Mouse (Mus musculus): ENCODE measurements around the gene Slc37a1. TPM values are rescaled to one million over a fixed set of nuclear protein-coding genes. Genes with fewer than 3 reads are reported as not detected.

Slc37a1 gene
- total and polyA plus RNA-seq, 3 experiments, result 7.3 to 19.7 (median 9.1) TPM

GRCm38 (mm10) chr17:31325451-31326219, 39.0 kb downstream of the Slc37a1 start:
- intact Hi-C loops (cut with DNase I), result no loop called here
- no peak overlapping the region for H3K4me3 ChIP-seq
- H3K4me1 ChIP-seq (ENCODE audit: control insufficient read depth, insufficient read depth, low read length), result no peaks in the 10 kb centered on the region
- no peaks in the 10 kb centered on the region for H3K79me2 ChIP-seq (replicated peaks; ENCODE audit: control insufficient read depth, insufficient read depth, low read length)
- H3K27ac ChIP-seq, result no peak overlapping the region
- no peak overlapping the region for H3K9ac ChIP-seq (ENCODE audit: low read depth, low read length)
- H3K27me3 ChIP-seq (ENCODE audit: control insufficient read depth, insufficient read depth, low read length), result no peaks in the 10 kb centered on the region
- 68% methylated on average over 13 of the region's 13 CpGs for WGBS
- no peaks in the 10 kb centered on the region for H3K36me3 ChIP-seq (ENCODE audit: control insufficient read depth, insufficient read depth, low read length)
- TF ChIP-seq EP300 (IDR thresholded peaks at IDR 0.05; ENCODE audit: insufficient read depth, low read depth, low read length) (no peak), POLR2A (IDR thresholded peaks at IDR 0.05; ENCODE audit: insufficient read depth, low read depth, low read length) (no peak), CTCF (IDR thresholded peaks at IDR 0.05) (peak; percentile 65)
- no peak for DNase-seq

DNA sequence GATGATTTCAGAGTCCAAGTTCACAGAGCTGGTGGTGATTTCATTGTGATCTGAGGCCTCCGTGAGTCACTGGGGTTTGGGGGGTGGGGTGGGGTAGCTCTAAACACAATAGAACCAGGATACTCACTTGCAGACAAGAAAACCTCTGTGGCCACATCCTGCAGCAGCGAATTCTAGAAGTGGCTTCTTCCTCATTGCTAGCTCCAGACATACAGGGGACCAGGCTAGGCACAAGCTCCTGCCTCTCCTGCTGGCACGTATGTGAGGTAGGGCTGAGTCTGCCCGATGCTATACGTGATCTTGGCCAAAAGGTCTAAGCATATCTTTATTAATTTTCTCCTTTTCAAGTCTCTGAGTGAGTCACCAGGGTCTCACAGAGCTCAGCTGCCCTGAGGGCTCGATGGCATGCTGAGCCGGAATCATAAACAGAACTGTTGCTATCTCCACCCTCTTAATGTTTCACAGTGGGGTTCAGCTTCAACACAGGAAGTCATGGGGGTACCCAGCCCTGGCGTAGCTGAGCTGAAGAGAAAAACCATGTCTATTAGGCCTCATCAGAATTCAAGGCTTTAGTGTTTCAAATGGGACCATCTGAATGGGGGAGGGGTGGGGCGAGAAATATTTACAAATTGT, 39.7 kb downstream of the Slc37a1 start:
- no peak overlapping the region for H3K27ac ChIP-seq
- WGBS, result 58% methylated on average over 9 of the region's 9 CpGs

GRCm38 (mm10) chr17:31328466-31328865, 41.9 kb downstream of the Slc37a1 start:
- no peaks in the 10 kb centered on the region for H3K4me1 ChIP-seq (ENCODE audit: control insufficient read depth, insufficient read depth, low read length)
- no peak overlapping the region for H3K27ac ChIP-seq
- H3K36me3 ChIP-seq (ENCODE audit: control insufficient read depth, insufficient read depth, low read length), result no peaks in the 10 kb centered on the region
- H3K79me2 ChIP-seq (replicated peaks; ENCODE audit: control insufficient read depth, insufficient read depth, low read length), result no peaks in the 10 kb centered on the region
- DNase-seq, result no peak
- no peaks in the 10 kb centered on the region for H3K27me3 ChIP-seq (ENCODE audit: control insufficient read depth, insufficient read depth, low read length)
- no peak for TF ChIP-seq EP300 (IDR thresholded peaks at IDR 0.05; ENCODE audit: insufficient read depth, low read depth, low read length)
- TF ChIP-seq CTCF (IDR thresholded peaks at IDR 0.05), result peak; percentile 37
- no peak for TF ChIP-seq POLR2A (IDR thresholded peaks at IDR 0.05; ENCODE audit: insufficient read depth, low read depth, low read length)
- WGBS, result 71% methylated on average over 4 of the region's 4 CpGs
- no peak overlapping the region for H3K4me3 ChIP-seq
- intact Hi-C loops (cut with DNase I), result no loop called here
- no peak overlapping the region for H3K9ac ChIP-seq (ENCODE audit: low read depth, low read length)

More for the DNA sequence above, 39.7 kb downstream of the Slc37a1 start:
- H3K27me3 ChIP-seq (ENCODE audit: control insufficient read depth, insufficient read depth, low read length), result no peaks in the 10 kb centered on the region
- no peak for DNase-seq
- TF ChIP-seq EP300 (IDR thresholded peaks at IDR 0.05; ENCODE audit: insufficient read depth, low read depth, low read length) (no peak), POLR2A (IDR thresholded peaks at IDR 0.05; ENCODE audit: insufficient read depth, low read depth, low read length) (no peak), CTCF (IDR thresholded peaks at IDR 0.05) (no peak)
- H3K36me3 ChIP-seq (ENCODE audit: control insufficient read depth, insufficient read depth, low read length), result no peaks in the 10 kb centered on the region
- no peak overlapping the region for H3K9ac ChIP-seq (ENCODE audit: low read depth, low read length)
- no peaks in the 10 kb centered on the region for H3K79me2 ChIP-seq (replicated peaks; ENCODE audit: control insufficient read depth, insufficient read depth, low read length)
- intact Hi-C loops (cut with DNase I), result no loop called here
- H3K4me3 ChIP-seq, result no peak overlapping the region
- H3K4me1 ChIP-seq (ENCODE audit: control insufficient read depth, insufficient read depth, low read length), result no peaks in the 10 kb centered on the region

DNA sequence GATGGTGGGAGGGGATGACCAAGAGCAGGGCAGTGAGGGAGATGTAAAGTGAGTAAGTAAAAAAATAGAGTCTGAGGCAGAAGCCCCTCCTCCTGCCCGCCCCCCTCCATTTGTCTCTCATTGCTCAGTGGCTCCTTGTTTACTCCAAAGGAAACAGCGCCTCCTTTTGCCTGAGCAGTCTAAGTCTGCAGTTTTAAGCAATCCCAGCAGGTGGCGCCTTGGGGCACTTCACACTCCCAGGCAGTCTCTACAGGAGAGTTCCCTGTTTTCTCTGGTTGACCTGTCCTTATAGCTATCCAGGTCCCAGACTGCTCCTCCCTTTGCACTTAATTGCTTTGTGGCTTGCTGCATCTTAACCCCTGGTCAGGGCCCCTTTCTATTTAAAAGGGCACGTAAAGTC, 44.0 kb downstream of the Slc37a1 start:
- DNase-seq, result peak; percentile 30 to 62
- peak; percentile 75 for TF ChIP-seq CTCF (IDR thresholded peaks at IDR 0.05)
- no peak for TF ChIP-seq POLR2A (IDR thresholded peaks at IDR 0.05; ENCODE audit: insufficient read depth, low read depth, low read length)
- Histone ChIP-seq H3K4me3 (no peak overlapping the region), H3K27ac (no peak overlapping the region), H3K9ac (ENCODE audit: low read depth, low read length) (no peak overlapping the region), H3K79me2 (replicated peaks; ENCODE audit: control insufficient read depth, insufficient read depth, low read length) (no peaks in the 10 kb centered on the region), H3K36me3 (ENCODE audit: control insufficient read depth, insufficient read depth, low read length) (no peaks in the 10 kb centered on the region), H3K27me3 (ENCODE audit: control insufficient read depth, insufficient read depth, low read length) (no peaks in the 10 kb centered on the region), H3K4me1 (ENCODE audit: control insufficient read depth, insufficient read depth, low read length) (no peaks in the 10 kb centered on the region)
- WGBS, result 52% methylated on average over 4 of the region's 4 CpGs
- intact Hi-C loops (cut with DNase I), result loop anchor here (1.0 kb wide), 1 partner anchor 162 kb away; no protein-coding TSS in a partner anchor

GRCm38 (mm10) chr17:31331273-31331672, 44.7 kb downstream of the Slc37a1 start:
- Histone ChIP-seq H3K36me3 (ENCODE audit: control insufficient read depth, insufficient read depth, low read length) (no peaks in the 10 kb centered on the region), H3K27me3 (ENCODE audit: control insufficient read depth, insufficient read depth, low read length) (no peaks in the 10 kb centered on the region), H3K79me2 (replicated peaks; ENCODE audit: control insufficient read depth, insufficient read depth, low read length) (no peaks in the 10 kb centered on the region), H3K4me3 (no peak overlapping the region), H3K9ac (ENCODE audit: low read depth, low read length) (no peak overlapping the region), H3K4me1 (ENCODE audit: control insufficient read depth, insufficient read depth, low read length) (no peaks in the 10 kb centered on the region), H3K27ac (no peak overlapping the region)
- intact Hi-C loops (cut with DNase I), result no loop called here
- DNase-seq, result no peak
- TF ChIP-seq CTCF (IDR thresholded peaks at IDR 0.05) (0 out of 2 replicates have a peak, but pooled peaks have one; percentile 12), EP300 (IDR thresholded peaks at IDR 0.05; ENCODE audit: insufficient read depth, low read depth, low read length) (no peak), POLR2A (IDR thresholded peaks at IDR 0.05; ENCODE audit: insufficient read depth, low read depth, low read length) (no peak)
- WGBS, result 81% methylated on average over 6 of the region's 6 CpGs

GRCm38 (mm10) chr17:31331920-31332319, 45.3 kb downstream of the Slc37a1 start:
- no peaks in the 10 kb centered on the region for H3K36me3 ChIP-seq (ENCODE audit: control insufficient read depth, insufficient read depth, low read length)
- intact Hi-C loops (cut with DNase I), result loop anchor here (2.0 kb wide), 1 partner anchor 333 kb away; no protein-coding TSS in a partner anchor
- H3K27ac ChIP-seq, result no peak overlapping the region
- TF ChIP-seq POLR2A (IDR thresholded peaks at IDR 0.05; ENCODE audit: insufficient read depth, low read depth, low read length), result no peak
- no peak for TF ChIP-seq CTCF (IDR thresholded peaks at IDR 0.05)
- no peak for TF ChIP-seq EP300 (IDR thresholded peaks at IDR 0.05; ENCODE audit: insufficient read depth, low read depth, low read length)
- no peak overlapping the region for H3K4me3 ChIP-seq
- WGBS, result 61% methylated on average over 3 of the region's 3 CpGs
- DNase-seq, result no peak
- H3K4me1 ChIP-seq (ENCODE audit: control insufficient read depth, insufficient read depth, low read length), result no peaks in the 10 kb centered on the region
- H3K79me2 ChIP-seq (replicated peaks; ENCODE audit: control insufficient read depth, insufficient read depth, low read length), result no peaks in the 10 kb centered on the region
- H3K27me3 ChIP-seq (ENCODE audit: control insufficient read depth, insufficient read depth, low read length), result no peaks in the 10 kb centered on the region
- no peak overlapping the region for H3K9ac ChIP-seq (ENCODE audit: low read depth, low read length)
